Mouse (Mus musculus) CH12.LX (cell line): ENCODE measurements around the gene Nell1. TPM values are rescaled to one million over a fixed set of nuclear protein-coding genes. Genes with fewer than 3 reads are reported as not detected.

Experiments used
- DNase-seq: peaks from one replicate; pipeline ENCODE4 v3.0.0-alpha.2; 2013; ENCODE audit errors: extremely low read depth
- H3K27ac ChIP-seq: 2 replicates; pipeline ENCODE4 v1.5.1; 2012; ENCODE audit warnings: low read depth, mild to moderate bottlenecking, control low read depth, moderate library complexity; ENCODE audit not compliant: insufficient read depth
- H3K27me3 ChIP-seq: replicated peaks from 2 replicates; pipeline ENCODE3; 2012; ENCODE audit warnings: inconsistent platforms
- H3K36me3 ChIP-seq, 2 experiments: replicated peaks in 1 of 2; 2 replicates each; pipeline versions ENCODE3 to v1.6.1; 2012; ENCODE audit warnings: inconsistent platforms in 1 of 2, low read length in 1 of 2, mild to moderate bottlenecking in 1 of 2, mixed read lengths in 1 of 2, moderate library complexity in 1 of 2; ENCODE audit not compliant: control insufficient read depth in 1 of 2, insufficient read depth in 1 of 2
- H3K4me1 ChIP-seq, 2 experiments: 2 replicates each; pipeline ENCODE4 v1.6.1; 2012; ENCODE audit warnings: inconsistent platforms in 1 of 2, moderate library complexity in 1 of 2; ENCODE audit not compliant: insufficient read depth in 2 of 2, control insufficient read depth in 1 of 2
- H3K4me2 ChIP-seq: 2 replicates; pipeline ENCODE4 v1.6.1; 2012; ENCODE audit warnings: low read depth, mild to moderate bottlenecking, control low read depth; ENCODE audit not compliant: poor library complexity, insufficient read depth, severe bottlenecking
- H3K4me3 ChIP-seq, 3 experiments: fragments of 150-350 bp in 1 of 3; sonication (generic) in 1 of 3; replicated peaks in 1 of 3; 2 replicates each; pipeline versions ENCODE3 to v1.5.1; 2011 to 2012; ENCODE audit warnings: low read depth in 2 of 3, low read length in 2 of 3, mild to moderate bottlenecking in 2 of 3, moderate library complexity in 2 of 3, control low read depth in 1 of 3, improper control_type of control experiment in 1 of 3, inconsistent platforms in 1 of 3, mixed read lengths in 1 of 3; ENCODE audit not compliant: poor library complexity in 1 of 3
- H3K79me2 ChIP-seq: replicated peaks from 2 replicates; pipeline ENCODE4 v1.6.1; 2012; ENCODE audit warnings: mild to moderate bottlenecking, moderate library complexity; ENCODE audit not compliant: control insufficient read depth, poor library complexity, insufficient read depth, severe bottlenecking; ENCODE audit errors: extremely low read depth
- H3K9ac ChIP-seq: 2 replicates; pipeline ENCODE4 v1.6.1; 2012; ENCODE audit warnings: low read depth, mild to moderate bottlenecking, control low read depth, moderate library complexity; ENCODE audit not compliant: insufficient read depth
- H3K9me3 ChIP-seq: replicated peaks from 2 replicates; pipeline ENCODE3; 2012; ENCODE audit warnings: low read length, inconsistent platforms, mixed read lengths
- CHD1 ChIP-seq: IDR thresholded peaks from 2 replicates; pipeline ENCODE4 v1.6.1; 2012; ENCODE audit warnings: low read depth, low read length, improper control_type of control experiment, inconsistent platforms
- CHD2 ChIP-seq: IDR thresholded peaks from 2 replicates; pipeline ENCODE4 v1.6.1; 2011; ENCODE audit warnings: low read length, improper control_type of control experiment
- ETS1 ChIP-seq: conservative IDR thresholded peaks from 2 replicates; pipeline ENCODE4 v1.6.1; 2012; ENCODE audit warnings: low read depth, mild to moderate bottlenecking, inconsistent platforms, low read length, improper control_type of control experiment, moderate library complexity
- JUN ChIP-seq: IDR thresholded peaks from 2 replicates; pipeline ENCODE4 v1.6.1; 2011; ENCODE audit warnings: low read depth, mild to moderate bottlenecking, low read length, improper control_type of control experiment, moderate library complexity; ENCODE audit not compliant: insufficient read depth
- KAT2A ChIP-seq: IDR thresholded peaks from 2 replicates; pipeline ENCODE4 v1.6.1; 2012; ENCODE audit warnings: low read length, improper control_type of control experiment, inconsistent platforms; ENCODE audit not compliant: insufficient replicate concordance
- MEF2A ChIP-seq: IDR thresholded peaks from 2 replicates; pipeline ENCODE4 v1.6.1; 2014; ENCODE audit warnings: low read depth, mild to moderate bottlenecking, inconsistent platforms, low read length, improper control_type of control experiment, borderline replicate concordance
- MXI1 ChIP-seq: IDR thresholded peaks from 2 replicates; pipeline ENCODE4 v1.6.1; 2011; ENCODE audit warnings: mild to moderate bottlenecking, low read depth, low read length, improper control_type of control experiment
- PAX5 ChIP-seq: IDR thresholded peaks from 2 replicates; pipeline ENCODE4 v1.6.1; 2012; ENCODE audit warnings: low read length, inconsistent platforms, mixed read lengths
- POLR2A ChIP-seq: IDR thresholded peaks from 2 replicates; pipeline ENCODE4 v1.6.1; 2011; ENCODE audit warnings: low read depth, mild to moderate bottlenecking, improper control_type of control experiment, low read length
- RAD21 ChIP-seq: IDR thresholded peaks from 2 replicates; pipeline ENCODE4 v1.6.1; 2011; ENCODE audit warnings: low read depth, mild to moderate bottlenecking, low read length, improper control_type of control experiment, moderate library complexity
- RCOR1 ChIP-seq: conservative IDR thresholded peaks from 2 replicates; pipeline ENCODE4 v1.6.1; 2012; ENCODE audit warnings: low read depth, mild to moderate bottlenecking, inconsistent platforms, low read length, improper control_type of control experiment
- SIN3A ChIP-seq: IDR thresholded peaks from 2 replicates; pipeline ENCODE4 v1.6.1; 2012; ENCODE audit warnings: low read length, improper control_type of control experiment, inconsistent platforms
- TBP ChIP-seq: conservative IDR thresholded peaks from 2 replicates; pipeline ENCODE4 v1.6.1; 2011; ENCODE audit warnings: low read depth, low read length, improper control_type of control experiment
- TCF12 ChIP-seq: IDR thresholded peaks from 2 replicates; pipeline ENCODE4 v1.6.1; 2014; ENCODE audit warnings: low read depth, mild to moderate bottlenecking, inconsistent platforms, low read length, improper control_type of control experiment
- UBTF ChIP-seq: IDR thresholded peaks from 2 replicates; pipeline ENCODE4 v1.6.1; 2012; ENCODE audit warnings: low read depth, mild to moderate bottlenecking, inconsistent platforms, low read length, improper control_type of control experiment, moderate library complexity
- USF2 ChIP-seq: conservative IDR thresholded peaks from 2 replicates; pipeline ENCODE4 v1.6.1; 2011; ENCODE audit warnings: low read depth, low read length, improper control_type of control experiment
- dilution Hi-C: fragments of 300-500 bp; cut with MboI; formaldehyde crosslinking; loops from 2 replicates; pipeline ENCODE4 v1.14.3; 2020; ENCODE audit warnings: low sequenced_read_pairs; ENCODE audit not compliant: extremely low pct_unique_long_range_greater_than_20kb, extremely low pct_ligation_motif_present
- in situ Hi-C: fragments of 300-500 bp; cut with MboI; formaldehyde crosslinking; loops from 3 replicates; pipeline ENCODE4 v1.14.3; 2019; ENCODE audit warnings: low sequenced_read_pairs, low pct_ligation_motif_present, low pct_unique_long_range_greater_than_20kb, mixed read lengths
- polyA plus RNA-seq: library from polyadenylated mRNA; unstranded; fragments of >175 nt; gene quantifications from 2 replicates; pipeline ENCODE4 v1.2.1, GENCODE M21; 2012; ENCODE audit warnings: low read depth; ENCODE audit not compliant: insufficient read length
- total RNA-seq, 2 experiments: library from RNA; depleted of rRNA; stranded (reverse); fragments of 300-350 nt in 1 of 2; fragments of >200 nt in 1 of 2; gene quantifications; 2 replicates each; pipeline ENCODE4 v1.2.3; 2012 to 2014

Gene Nell1
- total and polyA plus RNA-seq, 3 experiments = not detected

GRCm38 (mm10) chr7:49963764-49964163 lies 10.9 kb upstream of the Nell1 start:
- no peak for TF ChIP-seq USF2
- no peak for TF ChIP-seq POLR2A
- Histone ChIP-seq H3K36me3 (no peaks in the 10 kb centered on the region), H3K4me3 (no peak overlapping the region), H3K79me2 (no peaks in the 10 kb centered on the region), H3K4me2 (no peak overlapping the region), H3K9ac (no peak overlapping the region), H3K27me3 (peaks cover 29% of the 10 kb centered on the region), H3K4me1 (no peaks in the 10 kb centered on the region), H3K9me3 (no peaks in the 10 kb centered on the region), H3K27ac (no peak overlapping the region)
- in situ Hi-C loops (no loop called here), dilution Hi-C loops (no loop called here)
- no peak for DNase-seq

- H3K9ac ChIP-seq = no peak overlapping the region
- H3K4me1 ChIP-seq = no peaks in the 10 kb centered on the region
- H3K27me3 ChIP-seq = peaks cover 7% of the 10 kb centered on the region
- TF ChIP-seq PAX5 = no peak
- no peak for TF ChIP-seq JUN
- no peak for TF ChIP-seq MXI1
- TF ChIP-seq KAT2A = no peak
- TF ChIP-seq UBTF = no peak
- no peak for TF ChIP-seq SIN3A
- TF ChIP-seq TCF12 = no peak
- H3K4me2 ChIP-seq = no peak overlapping the region
- H3K27ac ChIP-seq = no peak overlapping the region
- no peaks in the 10 kb centered on the region for H3K9me3 ChIP-seq
- dilution Hi-C loops = no loop called here
- H3K79me2 ChIP-seq = no peaks in the 10 kb centered on the region
- DNase-seq = no peak
- no peaks in the 10 kb centered on the region for H3K36me3 ChIP-seq
- H3K4me3 ChIP-seq = no peak overlapping the region
- in situ Hi-C loops = no loop called here
Observed at GRCm38 (mm10) chr7:49969516-49969915, 5.1 kb upstream of the Nell1 start.

GRCm38 (mm10) chr7:49975441-49976121 lies 917 bp downstream of the Nell1 start:
- Histone ChIP-seq H3K27me3 (peaks cover 11% of the 10 kb centered on the region), H3K9me3 (peaks cover 9% of the 10 kb centered on the region), H3K4me3 (no peak overlapping the region), H3K36me3 (no peaks in the 10 kb centered on the region), H3K79me2 (no peaks in the 10 kb centered on the region), H3K4me1 (no peaks in the 10 kb centered on the region), H3K9ac (no peak overlapping the region), H3K27ac (no peak overlapping the region), H3K4me2 (no peak overlapping the region)
- in situ Hi-C loops (no loop called here), dilution Hi-C loops (no loop called here)
- no peak for DNase-seq
- TF ChIP-seq CHD1 = no peak
- TF ChIP-seq ETS1 = no peak
- no peak for TF ChIP-seq RCOR1
- TF ChIP-seq TBP = no peak
- no peak for TF ChIP-seq RAD21
- TF ChIP-seq CHD2 = no peak
- TF ChIP-seq MEF2A = no peak
